Mouse (Mus musculus) thymus, postnatal 0 days (tissue): ENCODE results near the gene Pigh. TPM values are rescaled to one million over a fixed set of nuclear protein-coding genes. Genes with fewer than 3 reads are reported as not detected.

Source experiments
- DNase-seq: peaks from one replicate; pipeline ENCODE4 v3.0.0-alpha.2; 2015; ENCODE audit warnings: low spot score
- polyA plus RNA-seq: library from polyadenylated mRNA; unstranded; fragments of >200 nt; fragmentation: Nextera tagmentation; extraction: Ambion mirVana; gene quantifications from 2 replicates; pipeline ENCODE4 v1.2.1, GENCODE M21; 2015

Gene Pigh
- polyA plus RNA-seq, 1 experiment from 2014 or later: 19.5 TPM

DNA sequence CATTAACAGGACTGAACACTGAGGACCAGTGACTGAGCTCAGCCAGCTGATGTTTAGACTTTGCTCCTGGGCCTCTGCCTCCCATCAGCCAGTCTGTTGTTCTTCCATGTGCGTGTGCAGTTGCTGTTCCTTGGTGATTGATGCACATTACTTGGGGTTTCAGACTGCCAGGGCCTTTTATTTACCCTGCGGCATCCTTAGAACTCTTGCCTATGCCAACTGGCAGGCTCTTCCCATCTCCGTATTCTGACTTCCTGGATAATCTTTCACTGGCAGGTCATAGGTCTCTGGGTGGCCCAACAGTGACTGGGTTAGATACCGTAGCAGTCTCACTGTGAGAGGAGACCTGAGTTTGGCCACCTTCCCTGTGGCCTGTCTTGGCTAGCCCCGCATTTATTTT lies 21.9 kb downstream of the Pigh start:
- no peak for DNase-seq

DNA sequence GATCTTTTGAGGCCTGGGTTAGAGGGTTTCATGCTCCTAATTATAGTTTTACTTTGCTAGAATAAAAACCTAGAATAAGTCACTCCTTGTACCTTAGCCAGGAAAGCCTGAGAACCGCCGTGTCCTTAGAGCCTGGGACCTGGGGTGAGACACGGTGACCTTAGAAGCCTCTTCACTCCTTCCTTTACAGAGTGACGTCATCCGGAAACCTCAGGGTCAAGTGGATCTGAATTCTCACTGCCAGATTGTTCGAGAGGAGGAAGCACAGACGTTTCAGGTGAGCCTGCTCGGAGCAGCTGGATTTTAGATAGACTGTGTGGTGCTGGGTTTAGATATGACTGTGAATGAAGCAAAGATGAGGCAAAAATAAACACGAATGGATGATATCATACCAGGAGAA lies 23.0 kb downstream of the Pigh start:
- no peak for DNase-seq

DNA sequence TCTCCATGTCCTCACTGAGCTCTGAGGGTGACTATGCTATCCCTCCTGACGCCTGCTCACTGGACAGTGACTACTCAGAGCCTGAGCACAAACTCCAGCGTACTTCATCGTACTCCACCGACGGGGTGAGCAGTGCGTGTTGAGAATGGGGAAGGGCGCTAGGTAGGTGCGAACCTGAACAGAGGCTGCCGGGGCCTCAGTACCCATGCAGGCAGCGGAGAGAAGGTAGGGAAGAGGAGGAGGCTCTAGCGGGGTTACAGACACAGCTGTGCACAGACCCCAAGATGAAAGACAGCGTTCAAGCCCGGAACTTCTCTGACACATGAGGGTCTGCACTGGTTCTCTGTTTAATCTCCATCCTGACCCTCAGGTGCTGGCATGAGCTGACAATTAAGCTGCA lies 25.0 kb downstream of the Pigh start:
- DNase-seq: no peak

DNA sequence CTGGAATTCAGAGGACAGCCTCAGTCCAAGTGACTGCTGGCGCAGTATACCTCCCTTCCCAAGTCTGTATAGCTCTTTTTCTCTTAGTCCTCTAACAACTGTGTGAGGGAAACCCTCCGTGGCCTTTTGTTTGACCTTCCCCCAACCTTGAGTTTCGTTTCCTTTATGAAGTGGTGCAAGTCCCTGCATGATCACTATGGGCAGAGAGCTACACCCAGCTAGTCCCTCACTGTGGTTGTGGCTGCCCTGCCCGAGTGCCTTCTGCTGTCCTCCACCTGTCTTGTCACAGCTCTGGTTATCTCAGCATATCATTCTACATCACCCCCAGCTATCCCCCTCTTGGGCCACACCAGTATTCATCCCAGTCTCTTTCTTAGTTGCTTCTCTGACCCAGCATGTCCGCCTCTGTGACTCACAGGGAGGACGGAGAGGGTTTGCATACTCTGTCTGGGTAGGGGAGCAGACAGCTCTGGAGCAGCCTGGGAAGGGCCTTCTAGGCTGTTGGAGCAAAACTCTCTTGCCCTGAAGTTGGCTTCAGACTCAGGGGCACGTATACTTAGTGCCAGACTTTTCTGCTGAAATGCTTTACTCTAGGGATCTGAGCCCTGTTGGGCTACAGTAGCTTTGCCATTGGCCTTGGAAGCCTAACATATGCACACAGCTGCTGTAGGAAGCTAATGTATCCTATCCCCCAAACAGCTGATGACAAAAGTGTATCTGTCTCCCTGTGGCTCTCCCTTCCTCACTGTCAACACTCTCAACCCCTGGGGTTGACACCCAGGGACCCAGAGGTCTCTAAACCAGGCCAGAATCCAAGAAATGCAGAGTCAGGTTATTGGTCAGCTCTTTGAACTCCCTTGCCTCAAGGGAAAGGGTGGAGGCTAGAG lies 28.4 kb downstream of the Pigh start:
- no peak for DNase-seq

DNA sequence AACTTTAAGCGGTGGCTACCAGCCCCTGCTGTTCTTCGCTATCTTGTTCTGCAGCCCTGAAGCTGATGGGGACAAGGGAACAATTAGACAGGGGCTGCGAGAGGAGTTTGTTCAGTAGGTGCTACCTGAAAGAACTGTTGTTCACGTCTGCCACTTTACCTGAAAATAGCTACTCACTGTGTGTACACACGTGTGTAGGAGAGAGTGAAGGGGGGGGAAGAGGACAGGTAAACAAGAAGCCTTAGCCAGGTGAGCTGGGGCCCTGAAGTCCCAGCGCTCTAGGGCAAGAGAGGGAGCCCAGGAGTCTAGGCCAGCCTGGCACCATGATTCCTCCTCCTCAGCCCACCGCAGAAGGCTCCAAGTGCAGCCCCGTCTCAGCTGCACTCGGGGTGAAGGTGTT lies 29.3 kb downstream of the Pigh start:
- no peak for DNase-seq

DNA sequence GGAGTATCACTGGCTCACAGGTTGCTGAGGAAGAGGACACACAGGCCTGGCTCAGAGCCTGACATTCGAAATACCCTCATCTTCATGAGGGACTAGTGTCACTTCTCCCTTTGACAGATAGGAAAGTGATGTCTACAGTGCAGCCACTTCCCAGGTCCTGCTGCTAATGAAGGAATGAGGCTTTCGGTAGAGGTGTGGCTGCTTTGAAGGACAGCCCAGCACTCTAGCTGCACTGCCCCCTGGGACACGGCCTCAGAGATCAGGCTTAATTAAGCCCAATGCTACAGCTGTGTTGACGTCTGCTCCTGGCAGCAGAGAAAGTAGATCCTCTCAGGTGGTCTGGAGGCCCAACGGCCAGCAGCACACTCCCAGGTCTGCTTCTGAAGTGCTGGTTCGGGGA lies 29.9 kb downstream of the Pigh start:
- DNase-seq: no peak

DNA sequence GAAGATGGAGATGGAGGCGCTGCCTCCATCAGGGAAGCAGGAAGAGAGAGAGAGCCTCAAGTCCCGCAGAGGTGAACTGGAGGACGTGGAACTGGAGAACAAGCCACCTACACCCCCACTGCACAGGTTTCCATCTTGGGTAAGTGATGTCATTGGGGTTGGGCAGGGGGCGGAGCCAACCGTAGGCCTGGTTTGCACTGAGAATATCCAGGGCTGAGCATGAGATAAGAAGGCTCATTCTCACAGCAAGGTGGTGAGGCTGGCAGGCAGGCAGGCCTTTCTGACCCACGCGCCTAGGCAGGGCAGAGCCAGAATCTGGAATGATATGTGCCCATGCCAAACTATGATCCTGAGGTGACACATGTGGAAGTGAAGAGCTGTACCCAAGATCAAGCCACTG lies 34.2 kb downstream of the Pigh start:
- no peak for DNase-seq

DNA sequence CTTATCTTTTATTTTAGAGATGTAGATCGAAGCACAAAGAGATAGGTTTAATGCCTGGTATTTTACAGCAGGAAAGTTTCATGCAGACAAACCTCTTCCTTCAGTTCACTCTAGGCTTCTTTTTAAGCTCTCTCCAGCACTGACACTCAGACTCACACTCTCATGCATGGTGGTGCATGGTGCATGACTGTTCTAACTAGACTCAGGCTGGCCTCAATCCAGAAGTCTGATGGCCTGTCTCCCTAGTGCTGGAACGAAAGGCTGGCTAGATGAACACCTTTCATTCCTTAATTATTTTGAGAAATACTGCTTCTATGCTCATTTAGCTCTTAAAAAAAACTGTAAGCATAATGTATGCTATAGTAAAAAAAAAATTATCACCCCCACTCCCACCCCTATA lies 37.4 kb downstream of the Pigh start:
- no peak for DNase-seq

DNA sequence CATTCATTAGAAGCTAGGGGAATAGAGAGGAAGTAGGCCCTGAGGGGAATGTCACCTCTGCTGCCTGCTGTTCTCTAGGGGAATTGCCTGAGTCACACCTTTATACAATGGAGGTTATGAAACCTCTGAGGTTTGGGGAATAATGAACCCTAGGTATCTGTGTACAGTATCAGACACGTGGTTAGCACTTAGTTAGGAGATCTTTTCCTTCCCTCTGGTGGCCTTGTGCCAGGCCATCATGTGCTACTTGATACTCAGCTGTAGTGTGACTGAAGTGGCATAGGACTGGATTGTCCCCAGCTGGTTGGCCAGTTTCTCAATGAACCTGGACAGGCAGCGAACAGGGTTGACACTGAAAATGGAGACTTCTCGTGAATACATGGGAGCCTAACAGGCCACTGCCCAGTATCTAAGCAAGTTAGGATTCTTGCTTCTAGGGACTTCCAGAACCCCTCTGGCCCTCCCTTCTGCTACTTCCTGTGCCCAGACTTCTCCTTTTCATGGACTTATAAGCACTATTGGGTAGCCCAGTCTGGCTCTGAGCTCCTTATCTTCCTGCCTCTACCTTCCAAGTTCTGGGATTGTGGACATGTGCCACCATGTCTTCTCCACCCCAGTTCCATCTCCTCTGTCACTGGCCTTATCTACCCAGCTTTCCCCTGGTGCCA lies 38.8 kb downstream of the Pigh start:
- no peak for DNase-seq

DNA sequence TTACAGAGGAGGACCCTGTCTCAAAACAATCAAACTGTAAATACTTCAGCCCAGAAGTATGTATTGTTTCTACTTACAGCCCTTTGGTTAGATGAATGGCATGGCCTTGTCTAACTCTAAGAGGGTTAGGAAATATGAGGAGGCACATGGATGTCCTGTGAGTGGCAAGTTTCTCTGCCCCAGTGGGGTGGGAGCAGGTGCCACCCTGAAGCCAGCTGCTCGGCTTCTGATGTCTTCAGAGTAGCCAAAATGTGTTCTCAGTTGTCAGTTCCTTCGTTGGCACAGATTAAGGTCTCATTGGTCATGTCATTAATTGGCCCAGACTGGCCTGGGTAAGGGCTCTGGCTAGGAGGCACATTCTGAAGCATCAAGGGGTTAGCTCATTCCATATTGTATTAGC lies 39.6 kb downstream of the Pigh start:
- DNase-seq: no peak

DNA sequence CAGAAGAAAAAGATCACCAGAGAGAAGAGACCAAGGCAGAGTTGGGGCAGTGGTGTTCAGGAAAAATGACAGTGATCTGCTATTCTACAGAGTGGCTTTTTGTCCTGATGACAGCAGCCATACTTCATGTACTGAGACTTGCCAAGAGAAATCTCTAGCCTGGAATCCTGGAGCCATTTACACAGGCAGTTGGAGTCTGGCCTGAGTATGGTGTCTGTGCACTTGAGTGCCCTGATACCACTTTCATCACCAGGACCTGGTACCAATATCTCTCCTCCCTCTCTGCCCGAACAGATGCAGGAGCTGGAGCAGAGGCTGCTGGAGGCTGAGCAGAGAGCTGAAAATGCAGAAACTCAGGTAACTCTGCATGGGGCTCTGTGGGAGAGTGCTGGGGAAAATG lies 40.6 kb downstream of the Pigh start:
- no peak for DNase-seq

DNA sequence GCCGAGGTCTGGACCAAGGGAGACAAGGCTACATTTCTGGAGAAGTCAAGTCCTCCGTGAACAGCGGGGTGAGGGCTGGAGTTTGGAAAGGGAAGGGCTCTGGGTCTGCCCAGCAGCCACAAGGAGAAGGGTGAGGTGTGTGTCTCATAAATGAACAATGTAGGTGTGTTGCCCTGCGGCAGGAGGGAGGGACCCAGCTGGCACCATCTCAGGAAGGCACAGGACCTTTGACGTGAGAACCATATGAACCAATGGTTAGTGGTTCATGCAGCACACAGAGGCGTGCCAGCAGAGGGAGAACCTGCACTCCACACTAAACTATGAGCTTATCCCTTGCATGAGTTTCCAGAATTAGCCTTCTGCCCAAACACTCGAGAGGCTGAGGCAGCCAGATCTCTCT lies 42.2 kb downstream of the Pigh start:
- DNase-seq: no peak

DNA sequence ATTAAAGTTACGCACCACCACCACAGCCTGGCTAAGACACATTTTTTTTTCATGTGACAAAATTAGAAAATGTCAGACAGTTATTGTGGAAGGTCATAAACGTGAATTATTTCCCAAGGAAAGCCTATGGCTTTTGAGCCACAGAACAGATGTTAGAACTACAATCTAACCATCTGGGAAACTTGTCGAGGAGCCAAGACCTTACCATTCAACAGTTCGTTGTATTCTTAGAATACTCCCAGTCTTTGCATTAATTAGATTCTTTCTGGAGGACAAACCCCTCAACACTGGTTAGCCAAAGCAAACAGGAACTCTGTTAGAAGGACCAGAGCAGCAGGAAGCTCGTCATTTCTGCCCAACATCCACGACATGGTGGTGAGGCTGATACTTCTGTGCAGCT lies 43.3 kb downstream of the Pigh start:
- DNase-seq: no peak

DNA sequence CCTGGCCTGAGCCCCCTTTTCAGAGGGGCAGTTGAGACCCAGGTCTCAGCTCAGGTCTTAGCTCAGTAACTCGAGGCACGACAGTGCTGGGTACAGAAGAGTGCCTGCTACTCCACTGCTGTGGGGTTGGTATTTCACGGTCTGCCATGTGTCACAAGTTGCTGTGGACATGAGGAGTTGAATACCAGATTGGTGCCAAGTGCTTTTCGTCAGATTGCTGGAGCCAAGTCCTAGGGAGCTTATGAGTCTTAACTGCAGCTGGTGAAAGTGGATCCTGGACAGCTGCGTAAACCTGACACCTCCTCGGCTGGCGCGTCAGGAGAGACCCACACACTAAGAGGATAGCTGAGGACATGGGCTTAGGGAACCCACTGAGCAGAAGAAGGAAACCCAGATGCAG lies 44.8 kb downstream of the Pigh start:
- no peak for DNase-seq

DNA sequence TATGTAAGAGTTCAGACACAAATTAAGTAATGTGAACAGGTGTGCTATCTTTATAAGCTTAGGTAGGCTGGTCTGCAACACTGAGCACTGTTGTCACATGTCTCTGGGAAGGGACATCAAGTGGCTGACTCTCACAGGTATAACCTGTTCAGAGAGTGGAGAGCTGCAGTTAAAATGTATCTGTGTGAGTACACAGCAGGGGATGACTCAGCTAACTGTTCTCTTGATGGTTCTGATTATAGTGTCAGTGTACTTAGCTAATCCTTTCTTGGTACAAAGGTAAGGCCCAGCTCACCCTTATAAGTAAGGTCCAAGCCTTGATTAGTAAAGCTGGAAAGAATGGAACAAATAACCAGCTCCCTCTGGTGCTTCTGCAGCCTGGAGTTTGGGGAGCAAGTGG lies 48.0 kb downstream of the Pigh start:
- DNase-seq: no peak

DNA sequence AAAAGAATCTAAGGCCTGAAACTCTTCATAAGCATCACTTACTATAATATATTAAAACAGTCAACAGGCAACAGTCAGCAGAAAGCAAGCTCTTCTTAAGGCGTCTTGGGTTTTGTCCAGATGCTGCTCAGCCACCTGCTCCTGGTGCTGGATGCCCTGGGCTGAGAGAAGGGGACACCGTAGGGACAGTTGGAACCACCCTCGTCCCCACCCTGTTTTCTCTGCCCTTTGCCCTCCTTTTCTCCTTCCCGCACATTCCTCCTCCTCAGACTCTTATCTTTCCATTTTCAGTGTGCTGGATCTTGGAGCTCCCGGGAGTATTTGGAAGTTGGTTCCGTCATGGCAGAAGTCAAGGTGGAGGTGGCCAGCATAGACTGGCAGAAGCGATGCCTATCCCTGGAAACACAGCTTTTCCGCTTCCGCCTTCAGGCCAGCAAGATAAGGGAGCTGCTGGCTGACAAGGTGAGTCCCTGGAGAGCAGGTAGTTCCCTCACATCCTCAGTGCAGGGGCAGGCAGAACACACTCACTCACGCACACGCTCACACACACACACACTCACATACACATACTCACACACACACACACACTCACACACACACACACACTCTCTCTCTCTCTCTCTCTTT lies 49.1 kb downstream of the Pigh start:
- DNase-seq: no peak

DNA sequence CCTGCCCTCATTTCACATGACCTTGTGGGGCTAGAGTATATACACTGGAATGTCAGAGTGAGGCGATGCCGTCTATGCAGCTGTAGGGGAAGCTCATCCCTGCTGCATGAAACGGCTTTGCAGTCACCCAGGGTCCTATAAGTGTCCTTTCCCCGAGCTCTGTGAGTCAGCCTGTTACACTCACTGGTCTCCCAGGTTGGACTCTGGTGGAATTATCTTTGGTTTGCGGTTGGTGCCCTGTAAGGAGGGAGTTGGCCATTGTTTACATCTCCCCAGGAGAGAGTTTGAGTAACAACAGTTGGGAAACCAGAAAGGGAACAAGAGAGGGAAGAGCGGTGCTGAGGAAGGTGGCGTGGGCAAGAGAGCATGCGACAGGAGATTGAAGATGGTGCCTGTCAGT lies 49.7 kb downstream of the Pigh start:
- DNase-seq: no peak

DNA sequence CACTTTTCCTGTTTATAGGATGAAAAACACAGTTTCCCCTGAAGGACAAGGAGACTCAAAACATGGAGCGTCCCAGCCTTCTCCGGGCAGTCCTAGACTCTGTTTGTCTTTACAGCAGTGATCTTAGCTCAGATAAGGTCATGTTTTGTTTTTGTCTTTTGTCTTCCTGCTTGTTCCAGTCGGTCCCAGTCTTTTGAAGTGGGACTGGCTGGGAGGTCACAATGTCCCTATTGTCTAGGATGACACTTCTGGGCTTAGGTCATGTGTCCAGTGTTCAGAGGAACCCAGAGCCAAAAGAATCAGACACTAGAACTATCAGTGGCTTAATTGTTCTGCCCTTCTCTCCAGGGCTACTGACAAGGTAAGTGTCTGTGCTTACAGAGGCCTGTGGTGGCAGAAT lies 54.1 kb downstream of the Pigh start:
- DNase-seq: no peak

DNA sequence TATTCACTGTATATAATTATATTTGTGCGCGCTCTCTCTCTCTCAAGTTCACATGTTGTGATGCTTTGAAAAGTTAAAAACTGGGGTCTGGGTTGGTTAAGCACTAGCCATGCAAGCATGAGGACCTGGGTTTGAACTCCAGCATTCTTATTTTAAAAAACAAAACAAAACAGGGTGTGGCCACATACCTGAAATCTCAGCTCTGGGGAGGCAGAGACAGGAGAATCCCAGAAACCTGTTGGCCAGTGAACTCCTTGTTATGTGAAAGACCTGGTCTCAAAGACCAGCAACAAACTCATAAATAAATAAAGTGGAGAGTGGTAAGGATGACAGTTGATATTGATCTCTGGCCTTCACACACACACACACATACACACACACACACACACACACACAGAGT lies 55.1 kb downstream of the Pigh start:
- DNase-seq: no peak
